Mouse (Mus musculus) heart, postnatal 0 days (tissue): ENCODE data around the gene Pbrm1. TPM values are rescaled to one million over a fixed set of nuclear protein-coding genes. Genes with fewer than 3 reads are reported as not detected.

Experiments
- ATAC-seq: fragments of 200-750 bp; cut with Nextera tagmentation; 2 replicates; pipeline ENCODE4 v1.8.0; 2017; ENCODE audit warnings: low read depth, moderate number of reproducible peaks, moderate library complexity; ENCODE audit not compliant: insufficient read depth
- DNase-seq: peaks from one replicate; pipeline ENCODE4 v3.0.0-alpha.2; 2016; ENCODE audit warnings: low spot score
- H3K27ac ChIP-seq: fragments of 300-500 bp; sonication (generic); 2 replicates; pipeline ENCODE4 v1.5.1; 2014; ENCODE audit warnings: low read depth, mild to moderate bottlenecking
- H3K27me3 ChIP-seq: fragments of 300-500 bp; sonication (generic); 2 replicates; pipeline ENCODE4 v1.6.1; 2014; ENCODE audit warnings: low read length, mixed read lengths; ENCODE audit not compliant: control insufficient read depth, insufficient read depth
- H3K36me3 ChIP-seq: fragments of 300-500 bp; sonication (generic); replicated peaks from 2 replicates; pipeline ENCODE4 v1.6.1; 2014; ENCODE audit warnings: low read length, mixed read lengths; ENCODE audit not compliant: control insufficient read depth, insufficient read depth
- H3K4me1 ChIP-seq: fragments of 300-500 bp; sonication (generic); 2 replicates; pipeline ENCODE4 v1.6.1; 2014; ENCODE audit warnings: antibody characterized with exemption; ENCODE audit not compliant: control insufficient read depth, insufficient read depth
- H3K4me2 ChIP-seq: fragments of 300-500 bp; sonication (generic); 2 replicates; pipeline ENCODE4 v1.6.1; 2014; ENCODE audit warnings: low read depth, mild to moderate bottlenecking, low read length, moderate library complexity
- H3K4me3 ChIP-seq: fragments of 300-500 bp; sonication (generic); 2 replicates; pipeline ENCODE4 v1.5.1; 2014; ENCODE audit warnings: low read depth, low read length
- H3K9ac ChIP-seq: fragments of 300-500 bp; sonication (generic); replicated peaks from 2 replicates; pipeline ENCODE4 v1.6.1; 2014; ENCODE audit warnings: low read depth, low read length, mixed read lengths
- H3K9me3 ChIP-seq: fragments of 300-500 bp; sonication (generic); replicated peaks from 2 replicates; pipeline ENCODE4 v1.6.1; 2016; ENCODE audit warnings: low read length; ENCODE audit not compliant: control insufficient read depth
- CTCF ChIP-seq: IDR thresholded peaks from 2 replicates; pipeline ENCODE4 v1.5.1; 2016; ENCODE audit warnings: antibody characterized with exemption, control low read depth, low read depth
- EP300 ChIP-seq: IDR thresholded peaks from 2 replicates; pipeline ENCODE4 v1.6.1; 2016; ENCODE audit warnings: antibody characterized with exemption, low read depth
- WGBS: fragments of 180-500 bp; shearing (Covaris S2); extraction: QIAGEN DNeasy Blood & Tissue Kit; methylation state at CpG from one replicate; pipeline ENCODE4 v1.1.7; 2014; 5-methylcytosine and 5-hydroxymethylcytosine counted together
- polyA plus RNA-seq: library from polyadenylated mRNA; unstranded; fragments of >200 nt; fragmentation: Nextera tagmentation; extraction: Ambion mirVana; gene quantifications from 2 replicates; pipeline ENCODE4 v1.2.1, GENCODE M21; 2015
- total RNA-seq: library from RNA; depleted of rRNA; stranded (reverse); fragments of >200 nt; gene quantifications from 2 replicates; pipeline ENCODE4 v1.2.3, GENCODE M21; 2014; ENCODE audit warnings: low replicate concordance

Gene Pbrm1
- total and polyA plus RNA-seq, 2 experiments from 2014 or later: 65.0 to 66.5 TPM

- ATAC-seq: no peak
- Histone ChIP-seq H3K4me3 (no peak overlapping the region), H3K27ac (no peak overlapping the region), H3K4me2 (no peak overlapping the region), H3K4me1 (peaks cover 23% of the 10 kb centered on the region), H3K9ac (no peak overlapping the region), H3K9me3 (no peaks in the 10 kb centered on the region), H3K36me3 (peaks cover 56% of the 10 kb centered on the region), H3K27me3 (no peaks in the 10 kb centered on the region)
- 93% methylated on average over 34 of the region's 34 CpGs for WGBS
- TF ChIP-seq CTCF (no peak), EP300 (no peak)
- no peak for DNase-seq
Observed at GRCm38 (mm10) chr14:31135495-31136410, 116.8 kb downstream of the Pbrm1 start.

DNA sequence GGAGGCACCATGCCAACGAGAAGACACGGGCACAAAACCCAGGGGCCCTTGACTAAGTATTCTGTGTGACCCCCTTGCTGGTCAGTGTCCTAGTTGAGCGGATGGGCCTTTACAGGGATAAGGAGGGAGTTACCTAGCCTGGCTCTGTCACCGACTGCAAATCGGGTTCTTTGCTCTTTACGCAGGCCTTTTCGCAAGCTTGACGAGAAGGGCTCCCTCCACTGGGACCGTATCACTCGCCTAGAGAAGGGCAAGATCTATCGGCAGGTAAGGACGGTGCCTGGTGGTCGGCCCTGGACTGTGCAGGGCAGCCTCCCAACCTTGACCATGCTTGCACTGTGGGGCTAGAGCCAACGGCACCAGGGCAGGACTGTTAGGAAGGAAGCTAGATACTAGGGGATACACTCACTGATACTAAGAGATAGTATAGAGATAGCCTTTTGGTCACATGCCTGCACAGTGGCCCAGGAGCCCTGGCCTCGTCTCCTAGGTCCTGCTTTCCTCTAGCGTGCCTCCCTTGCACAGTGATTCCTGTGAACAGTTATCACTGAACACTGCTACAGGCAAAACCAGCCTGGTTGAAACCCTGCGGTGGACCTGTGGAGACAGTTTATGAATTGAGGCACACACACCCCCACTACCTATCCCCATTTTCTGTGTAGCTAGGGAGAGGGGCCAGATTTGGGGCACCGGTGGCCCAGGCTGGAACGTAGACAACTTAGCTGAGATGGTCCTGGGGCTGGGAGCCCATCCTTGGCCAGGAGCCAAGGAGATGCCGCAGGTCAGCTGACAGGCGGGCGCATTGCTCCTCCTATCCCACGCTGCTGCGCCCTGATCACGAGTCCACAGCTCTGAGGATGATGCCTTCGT lies 117.7 kb downstream of the Pbrm1 start:
- ATAC-seq: no peak

DNA sequence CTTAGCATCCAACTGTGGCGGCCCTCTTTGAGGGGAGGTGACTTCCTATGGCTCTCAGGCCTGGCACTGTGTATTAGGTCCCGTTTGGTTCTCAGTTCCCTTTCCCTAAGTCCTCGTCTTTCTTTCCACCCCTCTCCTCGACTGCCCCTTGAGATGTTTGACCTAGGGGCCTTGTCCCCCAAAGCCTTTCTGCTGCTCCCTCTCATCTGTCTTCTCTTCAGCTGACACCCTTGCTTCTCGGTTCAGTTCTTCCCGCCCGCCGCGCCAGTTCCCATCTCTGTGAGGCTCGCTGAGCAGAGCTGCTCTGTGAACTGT lies 118.3 kb downstream of the Pbrm1 start:
- Histone ChIP-seq H3K9me3 (no peaks in the 10 kb centered on the region), H3K27me3 (no peaks in the 10 kb centered on the region), H3K4me1 (peaks cover 14% of the 10 kb centered on the region), H3K36me3 (peaks cover 64% of the 10 kb centered on the region), H3K9ac (no peak overlapping the region), H3K27ac (peak overlapping the region; percentile 60), H3K4me2 (no peak overlapping the region), H3K4me3 (no peak overlapping the region)
- 72% methylated on average over 10 of the region's 10 CpGs for WGBS
- no peak for DNase-seq
- TF ChIP-seq EP300 (no peak), CTCF (no peak)
- ATAC-seq: no peak

More for the DNA sequence above, 117.7 kb downstream of the Pbrm1 start:
- Histone ChIP-seq H3K36me3 (peaks cover 64% of the 10 kb centered on the region), H3K4me3 (no peak overlapping the region), H3K27ac (no peak overlapping the region), H3K4me1 (peaks cover 20% of the 10 kb centered on the region), H3K9me3 (no peaks in the 10 kb centered on the region), H3K27me3 (no peaks in the 10 kb centered on the region), H3K4me2 (no peak overlapping the region), H3K9ac (no peak overlapping the region)
- TF ChIP-seq CTCF (no peak), EP300 (no peak)
- WGBS: 85% methylated on average over 26 of the region's 26 CpGs
- DNase-seq: no peak

- Histone ChIP-seq H3K27me3 (no peaks in the 10 kb centered on the region), H3K4me2 (no peak overlapping the region), H3K27ac (peak overlapping the region; percentile 60), H3K4me1 (peaks cover 8% of the 10 kb centered on the region), H3K9ac (no peak overlapping the region), H3K36me3 (peaks cover 68% of the 10 kb centered on the region), H3K9me3 (no peaks in the 10 kb centered on the region), H3K4me3 (no peak overlapping the region)
- ATAC-seq (no peak), DNase-seq (no peak)
- WGBS: 69% methylated on average over 11 of the region's 11 CpGs
- TF ChIP-seq CTCF (no peak), EP300 (no peak)
Observed at GRCm38 (mm10) chr14:31137791-31138190, 118.9 kb downstream of the Pbrm1 start.

- Histone ChIP-seq H3K4me3 (no peak overlapping the region), H3K9me3 (no peaks in the 10 kb centered on the region), H3K27me3 (no peaks in the 10 kb centered on the region), H3K4me1 (peaks cover 3% of the 10 kb centered on the region), H3K9ac (no peak overlapping the region), H3K36me3 (peaks cover 73% of the 10 kb centered on the region), H3K27ac (0 out of 2 replicates have a peak overlapping the region, but pooled peaks have one; percentile 60), H3K4me2 (no peak overlapping the region)
- ATAC-seq (no peak), DNase-seq (no peak)
- TF ChIP-seq CTCF: no peak
- TF ChIP-seq EP300: no peak
- 82% methylated on average over 30 of the region's 35 CpGs for WGBS
Observed at GRCm38 (mm10) chr14:31138219-31138896, 119.4 kb downstream of the Pbrm1 start.
